ENCODE assay signal across 12 mouse cellular contexts in the genomic region with DNA sequence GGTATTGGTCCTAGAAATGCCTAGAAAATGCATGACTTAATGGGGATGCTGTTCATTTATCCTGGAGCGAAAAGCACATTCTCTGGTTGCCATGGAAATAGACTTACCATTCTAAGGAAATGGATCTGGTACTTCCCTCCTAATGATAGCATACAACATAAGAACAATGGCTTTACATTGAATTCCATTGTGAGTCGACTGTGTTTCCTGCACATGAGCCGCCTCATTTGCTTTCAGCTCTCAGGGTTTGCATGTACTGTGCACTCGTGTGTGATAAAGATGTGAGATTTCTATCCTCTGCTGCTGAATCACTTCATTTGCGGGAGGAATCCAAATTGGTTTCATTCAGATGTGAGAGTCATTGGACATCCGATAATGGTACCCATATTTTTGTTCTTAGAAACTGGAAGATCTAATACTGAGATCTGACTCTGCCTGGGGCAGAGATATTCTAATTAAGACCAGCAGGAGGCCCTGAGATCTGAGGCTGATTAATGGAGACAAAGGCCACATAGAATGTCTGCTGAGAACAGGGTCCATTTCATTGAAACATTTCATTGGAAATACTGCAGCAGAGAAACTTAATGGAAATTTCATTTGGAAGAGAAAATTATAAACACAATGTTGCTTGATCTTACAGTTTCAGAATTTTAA.
DNase-seq lines count a peak whose midpoint lies in the region; ATAC-seq lines count a peak whose summit lies in the region.
"Had no signal": no experiment of that assay in that cellular context is flagged by ENCODE, and none has a peak within 500 bp of the region (broad histone marks: within the 10 kb centered on the region; RNA-seq: fewer than 3 reads in every experiment).

No protein-coding gene starts in this region.

- 40% methylated on average over 6 of the region's 6 CpGs for WGBS in neural tube, embryonic 11.5 days
- 34% methylated on average over 6 of the region's 6 CpGs for WGBS in hindbrain, embryonic 10.5 days
- 10% methylated on average over 6 of the region's 6 CpGs for WGBS in midbrain, embryonic 16.5 days

- H3K9ac ChIP-seq in neural tube, embryonic 11.5 days (ENCODE audit: low read length), result no peak overlapping the region
- no peak overlapping the region for H3K9ac ChIP-seq in midbrain, embryonic 16.5 days (ENCODE audit: low read depth, low read length)

- H3K4me2 ChIP-seq in neural tube, embryonic 11.5 days (ENCODE audit: low read depth), result no peak overlapping the region
- 0 out of 2 replicates have a peak overlapping the region, but pooled peaks have one; percentile 5 for H3K4me2 ChIP-seq in midbrain, embryonic 16.5 days (ENCODE audit: low read length)

- H3K4me1 ChIP-seq in neural tube, embryonic 11.5 days (ENCODE audit: control insufficient read depth, insufficient read depth, low read length), result no peaks in the 10 kb centered on the region
- peaks cover 14% of the 10 kb centered on the region for H3K4me1 ChIP-seq in hindbrain, embryonic 10.5 days (replicated peaks)
- peaks cover 9% of the 10 kb centered on the region; the same call in 1 of the 2 replicates for H3K4me1 ChIP-seq in midbrain, embryonic 16.5 days (ENCODE audit: control insufficient read depth, insufficient read depth, low read length)

- DNase-seq in neural tube, embryonic 11.5 days (ENCODE audit: low spot score), result peak; percentile 37
- no peak for DNase-seq in neural tube, embryonic 10.5 days (ENCODE audit: extremely low spot score, low spot score)
- no peak for DNase-seq in hindbrain, embryonic 10.5 days (ENCODE audit: low spot score)
- DNase-seq in frontal cortex, postnatal 10 days (ENCODE audit: low spot score in 2 of 2), result no peak
- no peak for DNase-seq in adrenal gland, adult 18-20 months (ENCODE audit: low spot score in 2 of 2)
- DNase-seq: adrenal gland, postnatal 14 days; cerebellum, adult 9-11 months; lung, postnatal 14 days had no signal

- H3K27me3 ChIP-seq in neural tube, embryonic 11.5 days (ENCODE audit: control insufficient read depth, insufficient read depth, low read length), result no peaks in the 10 kb centered on the region
- H3K27me3 ChIP-seq in hindbrain, embryonic 10.5 days (ENCODE audit: insufficient read depth, poor library complexity, severe bottlenecking), result peaks cover 31% of the 10 kb centered on the region
- no peaks in the 10 kb centered on the region for H3K27me3 ChIP-seq in midbrain, embryonic 16.5 days (ENCODE audit: control insufficient read depth, insufficient read depth, low read depth, low read length)

- no peak overlapping the region for H3K4me3 ChIP-seq in neural tube, embryonic 11.5 days (ENCODE audit: low read depth, low read length)
- no peak overlapping the region for H3K4me3 ChIP-seq in hindbrain, embryonic 10.5 days
- no peak overlapping the region for H3K4me3 ChIP-seq in midbrain, embryonic 16.5 days (ENCODE audit: low read depth, low read length)

- peak; percentile 88 for ATAC-seq in neural tube, embryonic 11.5 days (ENCODE audit: insufficient read depth, low FRiP score, low TSS enrichment)
- peak; percentile 93 for ATAC-seq in midbrain, embryonic 16.5 days
- no peak for ATAC-seq in inflammation-experienced regulatory T-cells, adult 6 months
- no peak for ATAC-seq in activated CD4-positive, CD25-positive, alpha-beta regulatory T cell, adult 4 months

- no peaks in the 10 kb centered on the region for H3K9me3 ChIP-seq in neural tube, embryonic 11.5 days (ENCODE audit: control insufficient read depth, low read length)
- H3K9me3 ChIP-seq in hindbrain, embryonic 10.5 days, result 0 out of 2 replicates have a peak, but pooled peaks cover 5% of the 10 kb centered on the region
- 0 out of 2 replicates have a peak, but pooled peaks cover 3% of the 10 kb centered on the region for H3K9me3 ChIP-seq in midbrain, embryonic 16.5 days (replicated peaks; ENCODE audit: control insufficient read depth, low read length, poor library complexity, severe bottlenecking)

- H3K36me3 ChIP-seq in neural tube, embryonic 11.5 days (ENCODE audit: control insufficient read depth, insufficient read depth, low read length), result no peaks in the 10 kb centered on the region
- no peaks in the 10 kb centered on the region for H3K36me3 ChIP-seq in hindbrain, embryonic 10.5 days
- no peaks in the 10 kb centered on the region for H3K36me3 ChIP-seq in midbrain, embryonic 16.5 days (ENCODE audit: control insufficient read depth, insufficient read depth, low read length)

- H3K27ac ChIP-seq in neural tube, embryonic 11.5 days (ENCODE audit: low read depth, low read length), result no peak overlapping the region
- H3K27ac ChIP-seq in hindbrain, embryonic 10.5 days, result peak overlapping the region; percentile 1; the same call in 1 of the 2 replicates
- peak overlapping the region; percentile 85 for H3K27ac ChIP-seq in midbrain, embryonic 16.5 days (ENCODE audit: low read length)
- H3K27ac ChIP-seq: kidney, postnatal 0 days had no signal

Comparison
In these comparisons a context has a peak if more than half of its experiments do, and no peak if none do; other contexts are left out.
1. ATAC-seq: peak in neural tube, embryonic 11.5 days (single experiment) and midbrain, embryonic 16.5 days (single experiment); none in inflammation-experienced regulatory T-cells, adult 6 months (single experiment) and activated CD4-positive, CD25-positive, alpha-beta regulatory T cell, adult 4 months (single experiment).